Mouse (Mus musculus) neural tube, embryonic 15.5 days (tissue): ENCODE results near the gene Cadm3. TPM values are rescaled to one million over a fixed set of nuclear protein-coding genes. Genes with fewer than 3 reads are reported as not detected.

ENCODE experiments used
- ATAC-seq: fragments of 200-750 bp; cut with Nextera tagmentation; 2 replicates; pipeline ENCODE4 v1.8.0; 2017; ENCODE audit warnings: mild to moderate bottlenecking, moderate TSS enrichment, moderate library complexity; ENCODE audit not compliant: low FRiP score
- H3K27ac ChIP-seq: fragments of 300-500 bp; sonication (generic); replicated peaks from 2 replicates; pipeline ENCODE4 v1.5.1; 2015; ENCODE audit warnings: mild to moderate bottlenecking, inconsistent platforms
- H3K27me3 ChIP-seq: fragments of 300-500 bp; sonication (generic); replicated peaks from 2 replicates; pipeline ENCODE4 v1.6.1; 2015; ENCODE audit warnings: inconsistent platforms
- H3K36me3 ChIP-seq: fragments of 300-500 bp; sonication (generic); 2 replicates; pipeline ENCODE4 v1.6.1; 2015; ENCODE audit warnings: inconsistent platforms
- H3K4me1 ChIP-seq: fragments of 300-500 bp; sonication (generic); 2 replicates; pipeline ENCODE4 v1.6.1; 2015; ENCODE audit warnings: inconsistent platforms
- H3K4me2 ChIP-seq: fragments of 300-500 bp; sonication (generic); 2 replicates; pipeline ENCODE4 v1.6.1; 2015; ENCODE audit warnings: inconsistent platforms, mild to moderate bottlenecking, moderate library complexity
- H3K4me3 ChIP-seq: fragments of 300-500 bp; sonication (generic); replicated peaks from 2 replicates; pipeline ENCODE4 v1.5.1; 2015; ENCODE audit warnings: mild to moderate bottlenecking, inconsistent platforms
- H3K9ac ChIP-seq: fragments of 300-500 bp; sonication (generic); replicated peaks from 2 replicates; pipeline ENCODE4 v1.6.1; 2015; ENCODE audit warnings: mild to moderate bottlenecking, inconsistent platforms
- H3K9me3 ChIP-seq: fragments of 300-500 bp; sonication (generic); replicated peaks from 2 replicates; pipeline ENCODE4 v1.6.1; 2016; ENCODE audit warnings: inconsistent platforms
- WGBS: fragments of 180-500 bp; shearing (Covaris S2); methylation state at CpG from one replicate; pipeline ENCODE4 v1.1.7; 2015; ENCODE audit warnings: mixed read lengths; 5-methylcytosine and 5-hydroxymethylcytosine counted together
- polyA plus RNA-seq: library from polyadenylated mRNA; unstranded; fragments of >200 nt; fragmentation: Nextera tagmentation; extraction: Ambion mirVana; gene quantifications from 2 replicates; pipeline ENCODE4 v1.2.1, GENCODE M21; 2015

The Cadm3 gene
- polyA plus RNA-seq, 1 experiment from 2014 or later = 91.8 TPM

GRCm38 (mm10) chr1:173355107-173355846 lies 12.2 kb downstream of the Cadm3 start:
- peaks cover 30% of the 10 kb centered on the region for H3K4me1 ChIP-seq
- H3K36me3 ChIP-seq = peaks cover 6% of the 10 kb centered on the region
- no peak for ATAC-seq
- H3K9ac ChIP-seq = no peak overlapping the region
- H3K4me2 ChIP-seq = no peak overlapping the region
- H3K27ac ChIP-seq = no peak overlapping the region
- H3K4me3 ChIP-seq = no peak overlapping the region
- H3K9me3 ChIP-seq = no peaks in the 10 kb centered on the region
- H3K27me3 ChIP-seq = no peaks in the 10 kb centered on the region
- 83% methylated on average over 7 of the region's 7 CpGs for WGBS

DNA sequence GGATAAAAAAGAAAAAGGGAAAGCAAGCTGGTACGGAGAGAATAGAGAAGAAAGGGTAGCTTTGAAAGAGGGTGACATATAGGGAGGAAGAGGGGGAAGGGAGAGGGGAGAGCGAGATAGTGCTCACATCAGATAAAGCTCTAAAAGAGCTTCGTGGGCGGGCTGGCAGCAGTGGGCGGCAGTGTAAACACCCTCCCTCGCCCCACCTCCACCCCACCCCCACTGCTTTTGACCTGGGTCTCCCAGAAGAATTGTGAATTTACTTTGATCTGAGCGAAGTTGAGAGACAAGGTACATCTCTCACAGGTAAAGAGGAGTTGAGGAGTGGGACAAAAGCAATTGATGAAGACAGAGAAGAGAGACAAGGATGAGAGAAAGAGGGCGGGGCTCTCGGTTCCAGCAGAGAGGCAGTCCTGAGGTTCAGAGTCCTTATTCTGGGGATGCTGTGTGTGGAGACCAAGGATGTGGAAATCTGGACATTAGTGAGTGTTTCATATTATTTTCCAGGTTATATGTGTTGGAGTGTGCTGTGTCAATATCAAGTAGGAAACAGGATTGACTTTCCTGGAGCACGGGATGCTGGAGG lies 17.0 kb downstream of the Cadm3 start, which contains the start of gene Aim2:
Gene Aim2, plus strand, starts transcription at position 508 of the 586 bp plus-strand sequence.
- Histone ChIP-seq H3K9me3 (no peaks in the 10 kb centered on the region), H3K27ac (no peak within 1 kb of the TSS), H3K9ac (no peak within 1 kb of the TSS), H3K27me3 (no peaks in the 10 kb centered on the region), H3K4me1 (peaks cover 15% of the 10 kb centered on the region), H3K4me3 (no peak within 1 kb of the TSS; the same call in 1 of the 2 replicates), H3K4me2 (peak within 1 kb of the TSS; percentile 43), H3K36me3 (peaks cover 18% of the 10 kb centered on the region)
- peak; percentile 49 for ATAC-seq
- 11% methylated on average over 10 of the region's 10 CpGs for WGBS

GRCm38 (mm10) chr1:173349946-173350345 lies 17.5 kb downstream of the Cadm3 start:
- Histone ChIP-seq H3K9ac (no peak overlapping the region), H3K36me3 (peaks cover 21% of the 10 kb centered on the region), H3K27me3 (no peaks in the 10 kb centered on the region), H3K4me3 (no peak overlapping the region; the same call in 1 of the 2 replicates), H3K4me2 (peak overlapping the region; percentile 43), H3K27ac (no peak overlapping the region), H3K4me1 (peaks cover 15% of the 10 kb centered on the region), H3K9me3 (no peaks in the 10 kb centered on the region)
- 7% methylated on average over 6 of the region's 6 CpGs for WGBS
- ATAC-seq = peak; percentile 56; the same call in 1 of the 2 replicates

GRCm38 (mm10) chr1:173349192-173349591 lies 18.3 kb downstream of the Cadm3 start:
- H3K27me3 ChIP-seq = no peaks in the 10 kb centered on the region
- no peak overlapping the region for H3K4me3 ChIP-seq
- H3K9ac ChIP-seq = no peak overlapping the region
- H3K4me1 ChIP-seq = peaks cover 18% of the 10 kb centered on the region
- H3K9me3 ChIP-seq = no peaks in the 10 kb centered on the region
- no peak for ATAC-seq
- peaks cover 24% of the 10 kb centered on the region for H3K36me3 ChIP-seq
- H3K4me2 ChIP-seq = no peak overlapping the region
- no peak overlapping the region for H3K27ac ChIP-seq
- WGBS = 67% methylated on average over 5 of the region's 5 CpGs

DNA sequence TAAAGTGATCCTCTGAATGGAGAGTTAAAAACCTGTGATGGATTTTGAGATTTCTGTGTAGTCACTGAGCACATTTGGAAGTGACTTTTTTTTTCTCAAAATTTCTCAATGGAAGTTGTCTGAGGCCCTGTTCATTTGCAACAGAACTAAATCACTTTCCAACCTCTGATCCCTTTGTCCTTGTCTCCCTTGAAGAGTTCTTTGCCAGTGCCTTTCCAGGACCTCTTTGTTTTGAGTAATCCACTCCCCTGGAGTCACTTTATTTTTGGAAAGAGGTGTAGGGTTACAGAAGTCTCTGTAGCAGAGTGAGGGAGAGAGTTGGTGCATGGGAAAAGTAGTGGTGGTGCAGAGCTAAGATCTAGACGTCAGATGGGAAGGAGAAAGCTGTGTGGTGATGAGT lies 19.0 kb downstream of the Cadm3 start:
- ATAC-seq = no peak
- 21% methylated on average over 1 of the region's 1 CpGs for WGBS

DNA sequence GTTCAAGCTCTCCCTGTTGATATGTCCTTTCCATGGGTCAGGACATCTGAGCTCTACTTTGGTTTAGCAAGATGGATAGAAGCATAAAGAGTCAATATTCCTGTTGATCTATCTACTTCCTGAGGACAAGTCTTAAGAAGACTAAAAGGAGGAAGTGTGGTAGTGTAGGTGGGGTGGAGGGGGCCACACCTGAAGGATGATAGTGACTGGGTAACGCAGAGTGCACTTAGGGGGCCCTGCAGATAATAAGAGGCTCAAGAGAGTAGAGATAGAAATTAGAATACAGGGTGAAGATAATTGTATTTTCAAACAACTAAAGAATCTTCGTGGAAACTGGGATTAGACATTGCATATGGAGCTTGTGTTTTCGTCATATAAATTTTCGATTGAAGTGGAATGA lies 22.4 kb downstream of the Cadm3 start:
- H3K27me3 ChIP-seq = no peaks in the 10 kb centered on the region
- 94% methylated on average over 4 of the region's 4 CpGs for WGBS
- peaks cover 11% of the 10 kb centered on the region for H3K4me1 ChIP-seq
- H3K4me3 ChIP-seq = no peak overlapping the region
- H3K9me3 ChIP-seq = no peaks in the 10 kb centered on the region
- no peak overlapping the region for H3K27ac ChIP-seq
- no peak for ATAC-seq
- no peak overlapping the region for H3K9ac ChIP-seq
- H3K36me3 ChIP-seq = peaks cover 60% of the 10 kb centered on the region
- no peak overlapping the region for H3K4me2 ChIP-seq

More for the DNA sequence above, 19.0 kb downstream of the Cadm3 start:
- Histone ChIP-seq H3K4me1 (peaks cover 18% of the 10 kb centered on the region), H3K27me3 (no peaks in the 10 kb centered on the region), H3K9me3 (no peaks in the 10 kb centered on the region), H3K27ac (no peak overlapping the region), H3K36me3 (peaks cover 31% of the 10 kb centered on the region), H3K4me2 (no peak overlapping the region), H3K9ac (no peak overlapping the region), H3K4me3 (no peak overlapping the region)

- H3K27ac ChIP-seq = no peak overlapping the region
- peaks cover 66% of the 10 kb centered on the region for H3K36me3 ChIP-seq
Measured at GRCm38 (mm10) chr1:173343934-173344333, 23.6 kb downstream of the Cadm3 start.

DNA sequence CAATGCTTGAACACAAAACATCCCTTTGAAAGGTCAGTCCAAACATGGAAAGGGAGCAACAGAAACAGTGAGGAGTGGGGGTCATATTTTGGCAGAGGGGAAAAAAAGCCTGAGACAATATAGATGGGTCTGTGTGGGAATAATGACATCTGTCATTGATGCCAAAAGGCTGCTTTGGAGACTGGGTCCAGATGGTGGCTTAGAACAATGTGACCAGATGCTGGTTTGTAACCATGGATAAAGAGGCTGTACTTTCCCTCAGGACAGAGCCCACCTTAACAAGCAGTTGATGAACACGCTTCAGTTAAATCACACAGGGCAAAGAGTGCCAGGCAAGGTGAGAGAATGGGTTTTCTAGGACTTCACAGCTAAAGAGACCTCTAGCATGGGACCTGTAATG lies 25.1 kb downstream of the Cadm3 start:
- no peak for ATAC-seq
- no peak overlapping the region for H3K4me3 ChIP-seq

More at GRCm38 (mm10) chr1:173343934-173344333, 23.6 kb downstream of the Cadm3 start:
- ATAC-seq = no peak
- Histone ChIP-seq H3K4me3 (no peak overlapping the region), H3K4me2 (no peak overlapping the region), H3K9ac (no peak overlapping the region), H3K9me3 (no peaks in the 10 kb centered on the region), H3K4me1 (peaks cover 6% of the 10 kb centered on the region; the same call in 1 of the 2 replicates), H3K27me3 (no peaks in the 10 kb centered on the region)
- WGBS = 48% methylated on average over 3 of the region's 3 CpGs

GRCm38 (mm10) chr1:173339543-173339942 lies 28.0 kb downstream of the Cadm3 start:
- peaks cover 73% of the 10 kb centered on the region for H3K36me3 ChIP-seq
- no peak overlapping the region for H3K4me3 ChIP-seq
- no peaks in the 10 kb centered on the region for H3K9me3 ChIP-seq
- 6% methylated on average over 2 of the region's 2 CpGs for WGBS
- H3K27me3 ChIP-seq = no peaks in the 10 kb centered on the region
- H3K4me2 ChIP-seq = no peak overlapping the region
- peak; percentile 60; the same call in 1 of the 2 replicates for ATAC-seq
- peaks cover 3% of the 10 kb centered on the region; the same call in 1 of the 2 replicates for H3K4me1 ChIP-seq
- no peak overlapping the region for H3K27ac ChIP-seq
- H3K9ac ChIP-seq = no peak overlapping the region

More for the DNA sequence above, 25.1 kb downstream of the Cadm3 start:
- 28% methylated on average over 1 of the region's 1 CpGs for WGBS
- Histone ChIP-seq H3K9ac (no peak overlapping the region), H3K27ac (no peak overlapping the region), H3K36me3 (peaks cover 73% of the 10 kb centered on the region), H3K4me1 (peaks cover 6% of the 10 kb centered on the region; the same call in 1 of the 2 replicates), H3K27me3 (no peaks in the 10 kb centered on the region), H3K9me3 (no peaks in the 10 kb centered on the region), H3K4me2 (no peak overlapping the region)

DNA sequence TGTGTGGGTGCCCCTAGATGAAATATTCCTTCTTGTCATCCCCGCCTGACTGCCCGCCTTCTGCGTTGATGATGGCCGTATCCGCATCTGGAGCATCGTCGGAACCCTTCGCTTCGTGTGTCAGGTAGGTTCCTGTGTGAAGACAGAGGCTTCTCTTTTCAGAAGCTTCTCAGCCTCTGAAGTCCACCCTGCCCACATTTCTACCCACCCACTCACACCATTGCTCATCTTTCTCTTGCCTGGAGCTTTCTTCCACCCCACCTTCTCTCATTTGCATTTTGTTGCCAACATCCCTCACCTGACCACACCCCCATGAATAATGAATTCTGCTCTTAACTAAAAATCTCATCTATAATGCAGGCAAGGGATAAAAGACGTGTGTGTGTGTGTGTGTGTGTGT lies 30.5 kb downstream of the Cadm3 start:
- H3K4me2 ChIP-seq = no peak overlapping the region
- ATAC-seq = no peak
- no peaks in the 10 kb centered on the region for H3K9me3 ChIP-seq
- H3K9ac ChIP-seq = no peak overlapping the region
- H3K27me3 ChIP-seq = no peaks in the 10 kb centered on the region
- peaks cover 52% of the 10 kb centered on the region for H3K36me3 ChIP-seq
- H3K27ac ChIP-seq = no peak overlapping the region
- no peak overlapping the region for H3K4me3 ChIP-seq
- no peaks in the 10 kb centered on the region; the same call in 1 of the 2 replicates for H3K4me1 ChIP-seq
- WGBS = 85% methylated on average over 10 of the region's 10 CpGs

- Histone ChIP-seq H3K27ac (no peak overlapping the region), H3K27me3 (no peaks in the 10 kb centered on the region), H3K4me2 (no peak overlapping the region), H3K4me1 (no peaks in the 10 kb centered on the region; the same call in 1 of the 2 replicates), H3K9me3 (no peaks in the 10 kb centered on the region), H3K4me3 (no peak overlapping the region), H3K36me3 (peaks cover 44% of the 10 kb centered on the region), H3K9ac (no peak overlapping the region)
- no peak for ATAC-seq
- WGBS = 51% methylated on average over 11 of the region's 11 CpGs
Measured at GRCm38 (mm10) chr1:173335903-173336302, 31.6 kb downstream of the Cadm3 start.
